Mouse (Mus musculus) forebrain, embryonic 14.5 days (tissue): ENCODE data around the gene Foxn3. TPM values are rescaled to one million over a fixed set of nuclear protein-coding genes. Genes with fewer than 3 reads are reported as not detected.

Experiments used
- ATAC-seq: fragments of 200-750 bp; cut with Nextera tagmentation; 2 replicates; pipeline ENCODE4 v1.8.0; 2017; ENCODE audit warnings: mild to moderate bottlenecking, moderate library complexity
- DNase-seq: peaks from one replicate; pipeline ENCODE4 v3.0.0-alpha.2; 2015; ENCODE audit warnings: low spot score
- H3K27ac ChIP-seq: fragments of 300-500 bp; sonication (generic); 2 replicates; pipeline ENCODE4 v1.5.1; 2014; ENCODE audit warnings: low read depth, mild to moderate bottlenecking, control low read depth, low read length, moderate library complexity
- H3K27me3 ChIP-seq: fragments of 300-500 bp; sonication (generic); replicated peaks from 2 replicates; pipeline ENCODE4 v1.6.1; 2014; ENCODE audit warnings: low read length, control low read depth, mixed read lengths; ENCODE audit not compliant: control insufficient read depth, insufficient read depth
- H3K36me3 ChIP-seq: fragments of 300-500 bp; sonication (generic); 2 replicates; pipeline ENCODE4 v1.6.1; 2014; ENCODE audit warnings: low read length, control low read depth; ENCODE audit not compliant: control insufficient read depth, insufficient read depth
- H3K4me1 ChIP-seq: fragments of 300-500 bp; sonication (generic); 2 replicates; pipeline ENCODE4 v1.6.1; 2014; ENCODE audit warnings: antibody characterized with exemption, low read length, control low read depth; ENCODE audit not compliant: control insufficient read depth, insufficient read depth
- H3K4me2 ChIP-seq: fragments of 300-500 bp; sonication (generic); 2 replicates; pipeline ENCODE4 v1.6.1; 2014; ENCODE audit warnings: mild to moderate bottlenecking, control low read depth, low read length
- H3K4me3 ChIP-seq: fragments of 300-500 bp; sonication (generic); 2 replicates; pipeline ENCODE4 v1.5.1; 2014; ENCODE audit warnings: low read depth, low read length, control low read depth
- H3K9ac ChIP-seq: fragments of 300-500 bp; sonication (generic); 2 replicates; pipeline ENCODE4 v1.6.1; 2014; ENCODE audit warnings: mild to moderate bottlenecking, low read length, control low read depth, moderate library complexity
- H3K9me3 ChIP-seq: fragments of 300-500 bp; sonication (generic); replicated peaks from 2 replicates; pipeline ENCODE4 v1.6.1; 2016; ENCODE audit warnings: low read length, control low read depth, mixed read lengths; ENCODE audit not compliant: control insufficient read depth
- WGBS: fragments of 180-500 bp; shearing (Covaris S2); extraction: QIAGEN DNeasy Blood & Tissue Kit; methylation state at CpG from one replicate; pipeline ENCODE4 v1.1.7; 2014; 5-methylcytosine and 5-hydroxymethylcytosine counted together
- polyA plus RNA-seq: library from polyadenylated mRNA; unstranded; fragments of >200 nt; fragmentation: Nextera tagmentation; extraction: Ambion mirVana; gene quantifications from 2 replicates; pipeline ENCODE4 v1.2.1, GENCODE M21; 2014

Foxn3 gene
- polyA plus RNA-seq, 1 experiment from 2014 or later = 61.6 TPM

GRCm38 (mm10) chr12:99149193-99149592, 414.2 kb downstream of the Foxn3 start:
- H3K27ac ChIP-seq = no peak overlapping the region
- no peaks in the 10 kb centered on the region for H3K27me3 ChIP-seq
- DNase-seq = no peak
- no peaks in the 10 kb centered on the region for H3K36me3 ChIP-seq
- H3K4me1 ChIP-seq = peaks cover 9% of the 10 kb centered on the region
- H3K4me3 ChIP-seq = no peak overlapping the region
- no peaks in the 10 kb centered on the region for H3K9me3 ChIP-seq
- WGBS = 95% methylated on average over 6 of the region's 6 CpGs
- no peak overlapping the region for H3K4me2 ChIP-seq
- no peak for ATAC-seq
- no peak overlapping the region for H3K9ac ChIP-seq
